Mouse (Mus musculus) lung, adult 2 months (tissue): ENCODE measurements at regions not wholly inside any gene's neighbourhood (a gene's known extent, or its start where the extent isn't known, plus 50 kb on each side); places are given as distances from the start of the nearest gene placed in this dataset.

Source experiments
- CTCF ChIP-seq: fragments of 200-500 bp; IDR thresholded peaks from 2 replicates; pipeline ENCODE4 v1.5.1; 2011; ENCODE audit warnings: mild to moderate bottlenecking, low read length, control low read depth; ENCODE audit not compliant: insufficient read depth
- POLR2A ChIP-seq: fragments of 200-500 bp; IDR thresholded peaks from 2 replicates; pipeline ENCODE4 v1.6.1; 2011; ENCODE audit warnings: low read depth, mild to moderate bottlenecking, control low read depth, low read length, borderline replicate concordance; ENCODE audit errors: extremely low read depth

- TF ChIP-seq CTCF = no peak
- TF ChIP-seq POLR2A = no peak
Measured at GRCm38 (mm10) chr1:165018236-165018635, 82.9 kb upstream of the Xcl1 start.
